Mouse (Mus musculus): ENCODE measurements around the gene Senp6.

Senp6 gene

DNA sequence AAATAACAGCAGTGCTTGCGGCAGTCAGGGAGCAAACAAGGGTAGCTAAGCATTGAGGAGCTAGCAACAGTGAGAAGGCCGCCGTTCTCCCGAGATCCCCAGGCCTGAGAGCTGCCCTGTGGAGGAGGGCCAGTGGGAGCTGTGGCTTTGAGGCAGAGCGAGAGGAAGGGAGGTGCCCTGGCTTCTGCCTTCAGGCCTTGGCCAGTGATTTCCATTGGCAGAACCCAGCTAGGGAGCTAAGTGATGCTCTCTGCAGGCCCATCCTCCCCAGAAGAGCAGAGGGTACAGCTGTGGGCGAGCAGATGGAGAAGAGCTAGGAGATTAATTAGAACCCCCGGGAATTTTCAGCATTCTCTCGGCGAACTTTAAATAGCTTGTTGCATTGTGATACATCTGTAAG is 106.9 kb downstream of the Senp6 start:
- DNase-seq: peak; percentile 21

DNA sequence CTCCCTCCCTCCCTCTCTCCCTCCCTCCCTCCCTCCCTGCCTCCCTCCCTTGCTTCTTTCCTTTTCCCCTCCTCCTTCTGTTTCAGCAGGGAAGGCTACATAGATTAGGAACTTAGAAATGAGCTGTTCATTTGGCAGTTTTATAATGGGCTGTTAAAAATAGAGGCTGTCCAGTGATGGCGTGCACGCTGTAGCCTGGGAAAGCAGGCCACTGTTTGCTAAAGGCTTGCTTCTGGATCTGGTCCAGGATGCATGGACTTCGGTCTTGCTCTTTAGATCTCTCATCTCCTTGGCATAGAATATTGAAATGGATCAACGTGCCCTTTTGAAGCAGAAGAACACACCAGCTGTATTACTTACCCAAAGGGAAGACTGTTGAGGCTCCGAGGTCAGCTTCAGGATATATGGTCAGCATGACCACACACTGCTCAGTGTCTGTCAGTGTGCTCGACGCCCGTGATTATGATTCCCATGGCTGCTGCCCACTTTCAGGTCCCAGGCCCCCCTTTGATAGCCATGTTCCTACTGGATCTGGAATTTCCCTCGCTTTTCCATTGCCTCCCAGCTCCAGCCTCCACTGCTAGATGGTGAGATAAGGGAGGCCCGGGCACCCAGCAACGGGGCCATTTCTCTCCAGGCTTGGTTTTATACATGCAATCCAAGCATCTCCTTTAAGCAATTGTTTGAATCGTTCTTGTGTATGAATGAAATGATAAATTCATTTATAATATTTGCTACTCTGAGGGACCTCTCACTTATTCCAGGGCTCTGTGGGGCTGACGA is 110.2 kb downstream of the Senp6 start:
- no peak for DNase-seq

DNA sequence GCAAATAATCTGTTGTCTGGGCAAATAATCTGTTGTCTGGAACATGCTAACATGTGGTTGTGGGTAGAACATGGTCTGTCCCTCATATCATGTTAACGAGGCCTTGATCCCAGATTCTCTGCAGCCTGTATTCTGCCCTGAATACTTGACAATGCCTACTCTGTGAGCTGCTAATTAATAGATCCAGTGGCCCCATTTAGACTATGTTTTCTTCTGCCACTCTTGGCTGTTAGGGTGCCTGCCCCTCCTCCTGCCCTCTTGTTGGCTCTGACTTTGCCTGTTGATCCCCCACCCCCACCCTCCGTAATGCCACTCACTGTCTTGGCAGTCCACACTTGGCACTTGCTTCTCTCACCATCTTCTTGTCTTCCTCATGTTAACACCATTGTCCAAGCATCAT is 112.0 kb downstream of the Senp6 start:
- DNase-seq: no peak

DNA sequence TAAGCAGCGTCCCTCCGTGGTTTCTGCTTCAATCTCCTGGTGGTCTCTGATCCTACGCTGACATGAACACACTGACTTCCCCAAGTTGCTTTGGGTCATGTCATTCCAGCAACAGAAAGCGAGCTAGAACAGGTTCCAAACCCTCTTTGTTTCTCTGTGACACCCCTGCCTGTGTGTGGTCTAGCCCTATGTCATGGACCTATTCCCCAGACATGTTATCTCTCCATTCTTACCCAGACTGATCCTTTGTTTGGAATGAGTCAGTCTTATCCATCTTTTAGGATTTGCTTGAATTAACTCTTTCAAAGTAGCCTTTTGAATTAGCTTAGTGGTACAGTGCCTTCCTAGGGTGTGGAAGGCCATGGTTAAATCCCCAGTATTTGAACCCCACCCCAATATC is 113.0 kb downstream of the Senp6 start:
- DNase-seq: no peak

DNA sequence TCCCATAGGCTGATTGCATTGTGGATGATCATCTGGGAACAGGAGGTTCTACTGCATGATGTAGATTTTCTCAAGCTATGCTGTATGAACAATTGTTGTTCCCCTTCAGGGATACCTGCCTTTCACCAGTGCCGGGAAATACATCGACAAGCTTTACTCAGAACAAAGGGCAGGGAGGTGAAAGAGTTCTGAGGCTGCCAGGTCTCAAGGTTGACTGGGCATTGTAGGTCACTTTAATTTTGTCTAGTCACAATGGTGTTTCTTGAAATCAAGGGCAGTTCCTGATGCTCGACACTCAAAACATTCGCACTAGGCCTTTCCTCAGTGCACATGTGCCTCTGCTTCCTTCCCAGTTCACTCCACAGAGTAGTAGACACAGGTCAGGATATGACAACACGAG is 114.1 kb downstream of the Senp6 start:
- no peak for DNase-seq

DNA sequence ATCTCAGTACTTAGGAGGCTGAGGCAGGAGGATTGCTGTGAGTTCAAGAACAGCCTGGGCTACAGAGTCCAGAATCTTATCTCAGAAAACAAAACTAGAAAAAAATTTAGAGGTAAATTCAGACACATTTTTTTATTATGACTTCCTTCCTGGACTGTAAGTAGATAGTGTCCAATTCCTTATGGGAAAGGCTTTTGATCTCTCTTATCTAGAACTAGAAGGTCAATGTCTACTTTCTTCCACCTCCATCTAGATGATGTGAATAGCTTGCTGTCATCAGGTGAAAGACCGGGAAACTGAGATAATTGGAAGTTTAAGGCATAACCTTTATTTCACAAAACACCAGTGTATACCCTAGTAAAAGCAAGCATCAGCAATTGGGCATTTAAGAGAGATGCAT is 115.0 kb downstream of the Senp6 start:
- DNase-seq: no peak

DNA sequence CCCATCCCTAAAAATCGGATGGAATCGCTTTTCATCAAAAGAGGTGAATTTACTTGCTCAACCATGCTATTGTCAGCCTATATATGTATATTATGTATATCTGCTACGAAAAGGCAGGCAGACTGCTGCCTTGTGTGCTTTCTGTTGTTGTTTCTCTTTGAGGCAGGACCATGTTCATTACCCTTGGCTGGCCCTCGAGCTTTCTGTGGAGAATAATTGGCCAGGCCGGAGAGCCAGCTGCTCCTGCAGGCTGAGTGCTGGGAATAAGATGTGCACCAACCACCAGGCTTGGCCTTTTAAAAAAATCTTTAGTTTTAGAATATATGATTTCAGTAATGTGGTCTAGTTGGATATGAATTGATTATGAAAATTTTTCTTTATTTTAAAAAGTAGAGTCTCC is 117.4 kb downstream of the Senp6 start:
- DNase-seq: no peak

DNA sequence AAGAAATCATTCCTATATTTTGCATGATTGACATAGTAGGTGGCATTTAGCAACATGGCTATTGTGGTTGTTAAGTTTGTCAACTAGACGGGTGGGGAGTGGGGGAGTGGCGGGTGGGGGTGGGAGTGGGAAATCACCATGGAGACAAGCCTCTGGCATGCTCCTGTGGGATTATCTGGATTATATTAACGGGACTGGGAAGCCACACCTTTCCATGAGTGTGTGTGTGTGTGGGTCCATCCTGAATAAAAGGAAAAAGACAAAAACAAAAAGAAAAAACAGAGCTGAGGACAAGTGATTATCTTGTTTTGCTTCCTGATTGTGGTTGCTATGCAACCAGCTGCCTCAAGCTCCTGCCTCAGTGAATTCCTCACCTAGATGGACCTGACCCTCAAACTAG is 119.0 kb downstream of the Senp6 start:
- DNase-seq: no peak

DNA sequence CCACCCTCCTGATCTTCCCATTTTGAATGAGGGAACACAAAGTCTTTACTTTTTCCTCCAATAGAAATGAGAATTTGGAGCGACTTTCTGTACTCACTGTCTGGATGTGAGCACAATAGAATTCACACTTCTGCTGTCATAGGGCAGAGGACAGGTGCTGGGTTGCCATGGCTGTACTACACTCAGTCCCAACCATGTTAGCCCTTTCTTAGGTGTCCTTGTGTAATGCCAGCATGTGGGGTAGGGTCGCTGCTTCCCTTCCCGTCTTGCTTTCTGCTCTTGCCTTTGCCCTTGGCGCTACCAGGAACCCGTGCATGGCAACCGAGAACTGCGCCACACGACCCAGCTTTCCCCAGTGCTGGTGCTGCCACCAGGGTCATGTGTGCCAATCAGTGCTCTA is 120.0 kb downstream of the Senp6 start:
- no peak for DNase-seq

DNA sequence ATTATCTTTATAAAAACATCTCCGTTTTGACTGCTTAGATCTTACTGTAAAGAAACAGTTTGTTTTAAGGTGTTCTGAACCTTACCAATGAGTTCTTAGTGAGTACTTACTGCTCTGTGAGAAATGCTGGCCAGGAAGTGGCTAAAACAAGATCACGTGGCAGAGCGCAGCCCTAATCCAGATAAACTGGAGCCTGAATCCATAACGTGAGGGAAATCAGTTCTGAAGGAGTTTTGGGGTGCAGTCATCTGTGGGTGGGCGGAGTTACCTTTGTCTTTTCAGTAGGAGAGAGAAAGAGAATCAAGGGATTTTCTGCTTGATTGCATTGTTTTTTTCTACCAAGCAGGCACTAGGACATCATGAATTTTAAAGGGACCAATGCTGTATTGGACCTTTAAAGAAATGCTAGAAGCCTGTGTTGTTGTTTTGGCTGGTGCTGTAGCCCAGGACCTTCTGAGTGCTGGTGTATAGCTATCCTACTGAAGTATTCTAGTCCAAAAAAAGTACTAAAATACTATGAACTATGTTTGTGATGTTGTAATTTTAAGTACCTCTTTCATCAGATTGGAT is 121.7 kb downstream of the Senp6 start:
- DNase-seq: no peak

DNA sequence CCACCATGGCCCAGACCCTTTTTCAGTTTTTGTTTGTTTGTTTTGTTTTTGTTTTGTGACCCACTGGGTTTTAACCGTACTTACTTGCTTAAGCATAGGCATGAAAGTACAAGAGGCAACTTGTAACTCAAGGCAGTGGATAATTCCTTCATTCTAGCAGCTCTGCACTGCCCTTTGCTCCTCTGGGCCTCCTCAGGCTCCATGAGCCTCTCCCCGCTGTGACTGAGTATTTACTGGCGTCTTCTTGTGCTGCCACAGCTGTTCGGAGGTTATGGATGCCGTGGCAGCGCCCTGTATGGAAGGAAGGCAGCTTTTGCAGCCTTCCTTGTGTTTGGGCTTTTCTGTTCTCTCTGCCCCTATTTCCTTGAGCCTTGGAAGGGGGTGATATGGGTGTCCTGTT is 124.5 kb downstream of the Senp6 start:
- DNase-seq: no peak

DNA sequence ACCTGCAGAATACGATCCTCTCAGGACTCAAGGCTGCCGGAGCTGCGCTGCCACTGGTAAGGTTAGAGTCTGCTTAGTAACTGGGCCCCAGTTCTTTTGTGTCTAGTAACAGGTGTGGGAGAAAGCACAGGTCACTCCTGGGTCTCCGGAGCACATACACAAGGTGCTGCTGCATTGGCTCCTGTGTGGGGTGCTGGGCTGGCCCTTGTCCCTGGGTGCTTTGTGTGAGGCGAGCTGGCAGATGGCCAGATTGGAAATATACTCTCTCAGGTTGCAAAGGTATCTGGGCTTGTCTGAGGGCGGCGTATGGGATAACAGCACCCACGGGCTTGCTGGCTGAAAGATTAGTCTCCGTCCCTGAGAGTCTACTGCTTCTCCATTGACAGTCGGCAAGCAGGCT is 125.6 kb downstream of the Senp6 start:
- no peak for DNase-seq

DNA sequence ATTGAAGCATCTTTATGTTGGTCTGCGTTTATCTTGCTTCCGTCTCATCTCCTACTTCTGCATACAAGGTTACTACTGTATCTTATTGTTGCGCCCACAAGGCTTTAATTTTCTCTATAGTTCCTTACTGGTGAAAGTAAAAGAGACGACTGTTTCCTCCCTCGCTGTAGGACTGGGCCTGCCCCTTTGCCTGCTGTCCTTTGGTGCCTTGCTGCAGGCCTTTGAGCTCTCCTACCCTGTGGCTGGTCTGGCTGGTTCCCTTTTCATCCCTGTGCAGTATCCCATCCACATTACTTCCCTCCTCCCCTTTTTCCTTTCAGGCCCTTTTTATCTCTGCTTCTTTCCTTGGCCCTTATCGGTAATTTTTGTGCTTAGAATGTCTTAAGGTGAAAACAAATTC is 127.7 kb downstream of the Senp6 start:
- no peak for DNase-seq

Measured in right cerebral cortex, postnatal 25 days (tissue).